Mouse (Mus musculus): ENCODE measurements at regions not wholly inside any gene's neighbourhood (a gene's known extent, or its start where the extent isn't known, plus 50 kb on each side); places are given as distances from the start of the nearest gene placed in this dataset.
"Not testable (repeated sequence)": the region's sequence is repeated elsewhere in the genome, so short reads cannot be mapped to it uniquely, and the experiment has no call there.

- no peak for DNase-seq
These were observed 436.9 kb upstream of the Ghitm start for GRCm38 (mm10) chr14:37571971-37572370.

- DNase-seq: no peak
These were observed 423.2 kb upstream of the Ghitm start for GRCm38 (mm10) chr14:37558258-37558657.

- DNase-seq: no peak
These were observed 388.5 kb upstream of the Ghitm start for GRCm38 (mm10) chr14:37523616-37524015.

- not testable (repeated sequence) for DNase-seq
These were observed 385.6 kb upstream of the Ghitm start for GRCm38 (mm10) chr14:37520631-37521030.

GRCm38 (mm10) chr14:37505314-37505713, 370.2 kb upstream of the Ghitm start:
- DNase-seq: no peak

- DNase-seq: no peak
These were observed 355.6 kb upstream of the Ghitm start for GRCm38 (mm10) chr14:37490711-37491110.

GRCm38 (mm10) chr14:37485292-37485691, 350.2 kb upstream of the Ghitm start:
- no peak for DNase-seq

GRCm38 (mm10) chr14:37477599-37477998, 342.5 kb upstream of the Ghitm start:
- no peak for DNase-seq

- no peak for DNase-seq
These were observed 333.6 kb upstream of the Ghitm start for GRCm38 (mm10) chr14:37468711-37469110.

GRCm38 (mm10) chr14:37440874-37441273, 305.8 kb upstream of the Ghitm start:
- no peak for DNase-seq

GRCm38 (mm10) chr14:37430656-37431055, 295.6 kb upstream of the Ghitm start:
- no peak for DNase-seq

GRCm38 (mm10) chr14:37425506-37425905, 290.4 kb upstream of the Ghitm start:
- DNase-seq: no peak

- no peak for DNase-seq
These were observed 286.5 kb upstream of the Ghitm start for GRCm38 (mm10) chr14:37421566-37421965.

GRCm38 (mm10) chr14:37412583-37412982, 277.5 kb upstream of the Ghitm start:
- DNase-seq: not testable (repeated sequence)

GRCm38 (mm10) chr14:37371972-37372371, 236.9 kb upstream of the Ghitm start:
- DNase-seq: no peak

GRCm38 (mm10) chr14:37361896-37362295, 226.8 kb upstream of the Ghitm start:
- no peak for DNase-seq

- peak; percentile 7 to 28 for DNase-seq
These were observed 221.1 kb upstream of the Ghitm start for GRCm38 (mm10) chr14:37355968-37356704.

GRCm38 (mm10) chr14:37323392-37323791, 188.3 kb upstream of the Ghitm start:
- DNase-seq: no peak

GRCm38 (mm10) chr14:37315239-37315895, 180.3 kb upstream of the Ghitm start:
- DNase-seq: no peak

GRCm38 (mm10) chr14:37313906-37314305, 178.8 kb upstream of the Ghitm start:
- no peak for DNase-seq

- DNase-seq: no peak
These were observed 177.8 kb upstream of the Ghitm start for GRCm38 (mm10) chr14:37312887-37313286.

GRCm38 (mm10) chr14:37306622-37307274, 171.7 kb upstream of the Ghitm start:
- peak; percentile 6 to 18 for DNase-seq

- peak in 1 of 2 experiments; percentile 17 for DNase-seq
These were observed 163.6 kb upstream of the Ghitm start for GRCm38 (mm10) chr14:37298631-37299030.
